Mouse (Mus musculus): ENCODE results near the gene Afp. TPM values are rescaled to one million over a fixed set of nuclear protein-coding genes. Genes with fewer than 3 reads are reported as not detected.

The Afp gene
- total RNA-seq, 1 experiment from 2014 or later = not detected

- ATAC-seq (replicated peaks; ENCODE audit: insufficient number of reproducible peaks, low FRiP score, low TSS enrichment, poor library complexity, severe bottlenecking) = no peak
Measured at GRCm38 (mm10) chr5:90501752-90502151, 11.2 kb downstream of the Afp start.

- no peak for ATAC-seq (replicated peaks; ENCODE audit: insufficient number of reproducible peaks, low FRiP score, low TSS enrichment, poor library complexity, severe bottlenecking)
Measured at GRCm38 (mm10) chr5:90504742-90505141, 14.2 kb downstream of the Afp start.

GRCm38 (mm10) chr5:90506507-90506906 is 16.0 kb downstream of the Afp start:
- ATAC-seq (replicated peaks; ENCODE audit: insufficient number of reproducible peaks, low FRiP score, low TSS enrichment, poor library complexity, severe bottlenecking) = no peak

GRCm38 (mm10) chr5:90507411-90507949 is 16.9 kb downstream of the Afp start:
- ATAC-seq (replicated peaks; ENCODE audit: insufficient number of reproducible peaks, low FRiP score, low TSS enrichment, poor library complexity, severe bottlenecking) = no peak

- no peak for ATAC-seq (replicated peaks; ENCODE audit: insufficient number of reproducible peaks, low FRiP score, low TSS enrichment, poor library complexity, severe bottlenecking)
Measured at GRCm38 (mm10) chr5:90509828-90510592, 19.5 kb downstream of the Afp start.

DNA sequence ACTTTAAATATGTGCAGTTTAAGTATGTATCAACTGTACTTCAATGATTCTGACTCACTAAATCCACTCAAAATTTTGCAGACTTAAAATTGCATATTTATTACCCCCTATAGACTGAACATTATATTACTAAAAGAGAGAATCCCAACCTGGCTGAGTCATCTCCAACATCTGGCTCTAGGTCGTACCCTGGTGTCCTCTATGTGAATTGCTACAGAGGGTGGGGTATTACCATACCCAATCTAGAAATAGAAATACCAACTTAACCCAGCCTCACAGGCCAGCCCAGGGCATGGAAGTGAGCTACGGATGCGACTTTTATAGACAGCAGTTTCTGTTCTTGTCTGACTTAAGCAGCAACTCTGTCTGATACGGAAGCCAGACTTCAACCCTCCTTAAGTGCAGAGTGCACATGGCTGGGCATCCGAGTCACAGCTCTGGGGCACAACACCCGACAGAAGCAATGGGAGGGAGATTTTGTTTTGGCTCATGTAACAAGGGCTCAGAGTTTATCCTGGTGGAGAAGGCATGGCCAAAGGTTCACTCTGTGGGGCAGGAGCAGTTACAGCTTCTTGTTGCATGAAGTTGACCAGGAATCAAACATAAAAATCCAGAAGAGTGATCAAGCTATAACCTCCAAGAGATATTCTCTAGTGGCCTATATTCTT is 21.9 kb downstream of the Afp start:
- ATAC-seq (replicated peaks; ENCODE audit: insufficient number of reproducible peaks, low FRiP score, low TSS enrichment, poor library complexity, severe bottlenecking) = no peak

DNA sequence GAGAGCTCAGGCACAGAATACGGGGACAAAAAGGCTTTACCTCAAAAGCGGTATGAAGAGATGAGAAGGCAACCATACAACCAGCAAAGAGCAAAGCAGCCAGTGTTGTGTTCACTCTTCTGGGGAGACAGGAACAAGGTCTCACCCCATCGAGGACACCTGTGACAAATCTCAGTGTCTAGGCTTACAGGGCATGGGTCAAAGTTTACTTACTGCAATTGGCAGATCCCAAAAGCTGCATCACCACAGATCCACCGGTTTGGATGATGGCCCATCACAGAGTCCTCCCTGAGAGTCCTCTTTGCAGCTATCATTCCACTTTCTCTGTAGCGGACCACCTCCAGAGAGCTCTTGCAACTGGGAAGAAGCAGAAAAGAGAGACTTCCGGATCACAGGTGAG is 25.0 kb downstream of the Afp start:
- ATAC-seq (replicated peaks; ENCODE audit: insufficient number of reproducible peaks, low FRiP score, low TSS enrichment, poor library complexity, severe bottlenecking) = no peak

DNA sequence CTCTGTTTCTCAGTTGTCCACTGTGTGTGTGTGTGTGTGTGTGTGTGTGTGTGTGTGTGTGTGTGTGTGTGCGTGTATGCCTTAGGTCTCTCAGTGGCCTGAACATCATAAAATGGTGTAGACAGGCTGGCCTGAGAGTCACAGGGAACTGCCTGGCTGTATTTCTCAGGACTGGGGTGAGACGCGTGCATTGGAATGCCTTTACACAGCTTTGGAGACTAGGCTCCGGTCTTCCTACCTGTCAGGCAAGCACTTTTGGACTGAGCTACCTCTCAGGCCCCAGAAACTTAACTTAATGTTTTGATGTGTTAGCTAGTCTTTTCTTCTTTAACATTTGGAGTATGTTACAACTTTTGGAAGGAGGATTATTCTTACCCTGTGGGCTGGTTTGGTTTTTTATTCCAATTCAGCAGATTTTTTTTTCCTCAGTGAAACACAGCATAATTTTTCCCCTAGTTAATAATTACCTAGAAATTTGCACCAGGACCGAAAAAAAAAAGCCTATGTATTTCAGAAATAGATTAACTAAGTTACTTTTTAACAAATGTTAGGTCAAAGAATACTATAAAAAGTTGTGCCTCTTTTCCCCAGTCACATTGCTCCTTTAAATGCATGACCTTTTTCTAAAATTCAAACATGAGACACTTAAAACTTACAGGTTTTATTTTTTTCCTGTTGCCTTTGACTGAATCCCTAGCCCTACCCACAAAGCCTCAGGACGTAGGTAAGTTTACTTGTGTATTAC is 28.0 kb downstream of the Afp start, which contains the start of gene Afm:
Afm (plus strand) TSS at position 577 of the 745 bp plus-strand sequence.
- ATAC-seq (replicated peaks; ENCODE audit: insufficient number of reproducible peaks, low FRiP score, low TSS enrichment, poor library complexity, severe bottlenecking) = no peak

GRCm38 (mm10) chr5:90551191-90551590 is 60.7 kb downstream of the Afp start:
- no peak for ATAC-seq (replicated peaks; ENCODE audit: insufficient number of reproducible peaks, low FRiP score, low TSS enrichment, poor library complexity, severe bottlenecking)

GRCm38 (mm10) chr5:90556052-90556451 is 65.5 kb downstream of the Afp start:
- ATAC-seq (replicated peaks; ENCODE audit: insufficient number of reproducible peaks, low FRiP score, low TSS enrichment, poor library complexity, severe bottlenecking) = no peak

Other genes starting within 250 kb of the Afp start
- gene Ankrd17, start 124.2 kb upstream of the Afp start, total RNA-seq (2017) = 94.5 to 177 TPM (median 99.6 TPM) in 3 replicates
- gene Gm9958, start 123.5 kb upstream of the Afp start, total RNA-seq (2017) = 0.67 to 4.5 TPM (median 1.2 TPM) in 3 replicates
- gene Alb, start 29.8 kb upstream of the Afp start, total RNA-seq (2017) = not detected in 3 replicates
- not detected in 3 replicates for gene Afm, start 28.2 kb downstream of the Afp start, total RNA-seq (2017)
- not detected in 3 replicates for gene 5830473C10Rik, start 70.4 kb downstream of the Afp start, total RNA-seq (2017)
- 0.76 TPM in 1 of 3 replicates, not detected in the others for gene Rassf6, start 149.9 kb downstream of the Afp start, total RNA-seq (2017)